Mouse (Mus musculus): ENCODE measurements at regions not wholly inside any gene's neighbourhood (a gene's known extent, or its start where the extent isn't known, plus 50 kb on each side); places are given as distances from the start of the nearest gene placed in this dataset.

GRCm38 (mm10) chr13:59315811-59316210 is 269.2 kb downstream of the Agtpbp1 start:
- TF ChIP-seq POLR2A (IDR thresholded peaks at IDR 0.05; ENCODE audit: control insufficient read depth, extremely low read depth, insufficient read depth, low read length, poor library complexity): no peak
- no peak for TF ChIP-seq CTCF (IDR thresholded peaks at IDR 0.05; ENCODE audit: borderline replicate concordance, control insufficient read depth, extremely low read depth, insufficient read depth, low read length, poor library complexity)

All from thymus, adult 2 months (tissue).